Mouse (Mus musculus) heart, adult 2 months (tissue): ENCODE measurements at regions not wholly inside any gene's neighbourhood (a gene's known extent, or its start where the extent isn't known, plus 50 kb on each side); places are given as distances from the start of the nearest gene placed in this dataset.

Experiments
- CTCF ChIP-seq: fragments of 200-600 bp; IDR thresholded peaks from 2 replicates; pipeline ENCODE4 v1.8.1; 2022; ENCODE audit warnings: antibody characterized with exemption, mild to moderate bottlenecking, moderate library complexity
- EP300 ChIP-seq: fragments of 200-500 bp; IDR thresholded peaks from 2 replicates; pipeline ENCODE4 v1.6.1; 2011; ENCODE audit warnings: low read depth, low read length, control low read depth; ENCODE audit not compliant: insufficient read depth
- POLR2A ChIP-seq: fragments of 200-500 bp; IDR thresholded peaks from 2 replicates; pipeline ENCODE4 v1.6.1; 2011; ENCODE audit warnings: mild to moderate bottlenecking, low read depth, low read length, control low read depth; ENCODE audit not compliant: insufficient read depth

DNA sequence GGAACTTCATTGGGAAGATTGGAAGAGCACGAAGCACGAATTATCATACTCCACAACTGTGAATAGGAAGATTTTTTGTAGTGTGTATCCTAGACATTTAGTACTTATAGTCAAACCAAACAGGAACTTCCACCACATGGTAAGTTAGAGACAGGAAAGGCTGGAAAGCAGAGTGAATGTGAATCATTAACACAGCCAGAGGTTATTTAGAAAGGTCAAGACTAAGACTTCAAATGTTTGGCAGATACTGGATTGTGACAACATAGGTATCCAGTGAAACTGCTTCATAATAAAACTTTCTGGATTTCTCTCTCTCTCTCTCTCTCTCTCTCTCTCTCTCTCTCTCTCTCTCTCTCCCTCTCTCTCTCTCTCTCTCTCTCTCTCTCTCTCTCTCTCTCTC, 246.4 kb upstream of the Tet2 start:
- TF ChIP-seq POLR2A (no peak), CTCF (no peak), EP300 (no peak)
